Mouse (Mus musculus) kidney, adult 2 months (tissue): ENCODE results near the gene Arap1.

ENCODE experiments used
- CTCF ChIP-seq: fragments of 200-500 bp; conservative IDR thresholded peaks from 2 replicates; pipeline ENCODE4 v1.5.1; 2011; ENCODE audit warnings: low read depth, mild to moderate bottlenecking, control low read depth, low read length, moderate library complexity, mixed read lengths; ENCODE audit not compliant: insufficient read depth, insufficient read length
- POLR2A ChIP-seq: fragments of 200-500 bp; IDR thresholded peaks from one replicate; pipeline ENCODE4 v1.6.1; 2011; ENCODE audit warnings: low read depth, low read length, control low read depth

DNA sequence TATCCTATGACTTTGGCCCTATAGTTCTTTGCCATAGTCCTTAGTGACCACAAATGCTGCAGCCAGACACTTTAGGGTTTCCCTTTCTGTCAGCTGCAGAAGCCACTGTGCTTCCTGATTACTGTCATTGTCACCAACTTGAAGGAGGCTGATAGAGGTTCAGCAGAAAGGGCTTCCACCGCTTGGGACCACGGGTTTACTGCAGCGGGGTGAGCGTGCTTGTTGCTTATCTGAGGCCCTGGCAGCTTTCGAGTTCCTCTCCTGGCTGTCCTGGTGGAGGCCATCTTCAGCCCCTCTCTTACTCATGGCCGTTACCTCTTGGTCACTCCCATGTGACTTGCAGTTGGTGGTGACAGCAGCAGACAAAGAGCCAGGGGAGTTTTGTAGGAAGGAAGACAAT lies 41.4 kb downstream of the Arap1 start:
- TF ChIP-seq POLR2A (no peak), CTCF (no peak)
